Mouse (Mus musculus) lung, postnatal 10 days (tissue): Measurements from ENCODE around the gene Wwc2.

Experiments used
- DNase-seq: peaks from one replicate; pipeline ENCODE4 v3.0.0; 2021

Gene Wwc2

DNA sequence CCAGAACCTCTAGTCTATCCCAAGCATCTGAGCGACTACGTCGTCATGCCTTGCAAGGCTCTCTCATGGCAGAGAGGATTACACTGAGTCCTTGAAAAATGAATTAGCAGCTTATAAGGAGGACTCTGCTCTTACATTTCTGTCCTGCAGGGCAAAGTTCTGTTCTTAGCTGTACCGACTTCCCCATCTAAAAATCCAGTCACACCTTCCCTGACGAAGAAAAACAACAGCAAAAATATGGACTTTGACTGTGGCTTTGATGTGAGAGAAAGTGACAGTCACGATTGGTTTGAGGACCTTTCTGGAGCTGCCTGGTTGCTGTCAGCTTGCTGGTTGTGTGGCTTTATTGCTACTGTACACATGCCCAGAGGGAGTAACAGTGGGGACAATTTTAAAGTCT, 211.1 kb downstream of the Wwc2 start:
- DNase-seq, result no peak

DNA sequence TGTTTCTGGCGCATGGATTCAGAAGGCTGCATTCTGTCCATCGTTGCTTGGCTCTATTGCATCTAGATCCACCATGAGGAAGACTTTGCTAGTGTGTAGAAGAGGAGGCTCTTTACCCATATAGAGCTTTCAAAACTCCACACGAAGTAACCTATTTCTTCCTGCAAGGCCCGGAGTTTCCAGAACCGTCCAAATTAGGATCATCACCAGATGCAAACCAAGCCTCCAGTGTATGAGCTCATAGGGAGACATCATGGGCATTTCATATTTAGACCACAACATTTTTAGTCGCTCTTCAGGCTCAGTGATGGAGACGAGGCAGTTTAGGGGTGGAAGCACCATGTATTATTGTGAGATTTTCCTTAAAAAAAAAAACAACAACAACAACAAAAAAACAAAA, 213.3 kb downstream of the Wwc2 start:
- DNase-seq, result no peak
